ENCODE assay signal across 9 mouse cellular contexts in the genomic region with DNA sequence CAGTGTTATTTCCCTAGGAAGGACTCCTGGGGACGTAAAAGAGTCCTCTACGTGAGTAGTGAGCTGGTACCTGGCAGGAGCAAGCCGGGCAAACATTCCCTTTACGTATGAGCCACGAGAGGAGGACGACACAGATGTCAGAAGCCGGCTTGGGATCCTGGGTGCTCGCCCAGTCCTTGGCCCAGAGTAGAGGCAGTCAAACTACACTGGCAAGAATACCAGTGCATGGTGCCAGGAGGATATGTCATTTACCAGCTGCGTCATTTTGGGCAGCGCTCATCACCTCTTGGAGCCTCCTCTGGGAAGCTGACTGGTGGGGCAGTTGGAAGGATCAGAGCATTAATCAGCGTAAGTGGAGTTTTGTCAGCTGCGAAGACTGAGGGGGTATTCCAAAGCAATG.
DNase-seq lines count a peak whose midpoint lies in the region; ATAC-seq and TF ChIP-seq lines count a peak whose summit lies in the region.
"Had no signal": no experiment of that assay in that cellular context is flagged by ENCODE, and none has a peak within 500 bp of the region (broad histone marks: within the 10 kb centered on the region; RNA-seq: fewer than 3 reads in every experiment).

No protein-coding gene starts in this region.

- H3K4me3 ChIP-seq in hindbrain, embryonic 16.5 days (ENCODE audit: low read length) = no peak overlapping the region
- no peak overlapping the region for H3K4me3 ChIP-seq in hindbrain, embryonic 12.5 days
- no peak overlapping the region for H3K4me3 ChIP-seq in lung, adult 2 months (replicated peaks; ENCODE audit: extremely low read depth, low read depth, low read length)
- no peak overlapping the region for H3K4me3 ChIP-seq in neural tube, embryonic 15.5 days (replicated peaks)
- H3K4me3 ChIP-seq: lung, embryonic 15.5 days had no signal

- ATAC-seq in hindbrain, embryonic 16.5 days = peak; percentile 63; the same call in 1 of the 2 replicates
- ATAC-seq in hindbrain, embryonic 12.5 days (ENCODE audit: low FRiP score) = no peak
- no peak for ATAC-seq in neural tube, embryonic 15.5 days (ENCODE audit: low FRiP score)

- no peak for TF ChIP-seq CTCF in lung, adult 2 months (IDR thresholded peaks at IDR 0.05; ENCODE audit: insufficient read depth, low read length)

- H3K4me1 ChIP-seq in hindbrain, embryonic 16.5 days (ENCODE audit: control insufficient read depth, insufficient read depth, low read depth, low read length) = no peaks in the 10 kb centered on the region
- no peaks in the 10 kb centered on the region for H3K4me1 ChIP-seq in hindbrain, embryonic 12.5 days
- no peaks in the 10 kb centered on the region for H3K4me1 ChIP-seq in lung, adult 2 months (ENCODE audit: control insufficient read depth, insufficient read depth, low read length)
- H3K4me1 ChIP-seq in neural tube, embryonic 15.5 days = no peaks in the 10 kb centered on the region
- H3K4me1 ChIP-seq: lung, embryonic 15.5 days had no signal

- DNase-seq in brain, adult 2 months (ENCODE audit: low read depth, low spot score) = peak; percentile 50
- peak; percentile 66 for DNase-seq in gastrocnemius, postnatal 10 days
- DNase-seq in lung, adult 2 months = peak; percentile 4
- no peak for DNase-seq in embryo, embryonic 11 days
- DNase-seq in thymus, postnatal 10 days (ENCODE audit: low spot score in 2 of 2) = no peak

- H3K27ac ChIP-seq in hindbrain, embryonic 16.5 days (ENCODE audit: low read depth, low read length) = no peak overlapping the region
- no peak overlapping the region for H3K27ac ChIP-seq in hindbrain, embryonic 12.5 days
- no peak overlapping the region for H3K27ac ChIP-seq in neural tube, embryonic 15.5 days (replicated peaks)
- H3K27ac ChIP-seq: lung, embryonic 15.5 days had no signal

- no peaks in the 10 kb centered on the region for H3K9me3 ChIP-seq in hindbrain, embryonic 16.5 days (ENCODE audit: control insufficient read depth, low read length)
- H3K9me3 ChIP-seq in hindbrain, embryonic 12.5 days (replicated peaks) = no peaks in the 10 kb centered on the region
- no peaks in the 10 kb centered on the region for H3K9me3 ChIP-seq in neural tube, embryonic 15.5 days (replicated peaks)
- H3K9me3 ChIP-seq: lung, embryonic 15.5 days had no signal

- no peak overlapping the region for H3K9ac ChIP-seq in hindbrain, embryonic 16.5 days (ENCODE audit: low read depth, low read length)
- H3K9ac ChIP-seq in hindbrain, embryonic 12.5 days = no peak overlapping the region
- H3K9ac ChIP-seq in neural tube, embryonic 15.5 days (replicated peaks) = no peak overlapping the region
- H3K9ac ChIP-seq: lung, embryonic 15.5 days had no signal

- TF ChIP-seq POLR2A in lung, adult 2 months (IDR thresholded peaks at IDR 0.05; ENCODE audit: borderline replicate concordance, extremely low read depth, low read depth, low read length) = no peak

- no peak overlapping the region for H3K4me2 ChIP-seq in hindbrain, embryonic 16.5 days (ENCODE audit: low read length)
- no peak overlapping the region for H3K4me2 ChIP-seq in hindbrain, embryonic 12.5 days (replicated peaks)
- H3K4me2 ChIP-seq in neural tube, embryonic 15.5 days = no peak overlapping the region
- H3K4me2 ChIP-seq: lung, embryonic 15.5 days had no signal

- H3K27me3 ChIP-seq in hindbrain, embryonic 16.5 days (replicated peaks; ENCODE audit: control insufficient read depth, insufficient read depth, low read length) = no peaks in the 10 kb centered on the region
- no peaks in the 10 kb centered on the region for H3K27me3 ChIP-seq in hindbrain, embryonic 12.5 days
- H3K27me3 ChIP-seq in neural tube, embryonic 15.5 days (replicated peaks) = no peaks in the 10 kb centered on the region
- H3K27me3 ChIP-seq: lung, embryonic 15.5 days had no signal

- 70% methylated on average over 12 of the region's 12 CpGs for WGBS in hindbrain, embryonic 16.5 days
- whole genome bisulfite sequencing in hindbrain, embryonic 12.5 days = 94% methylated on average over 12 of the region's 12 CpGs
- WGBS in lung, adult 2 months = 72% methylated on average over 12 of the region's 12 CpGs
- WGBS in neural tube, embryonic 15.5 days = 84% methylated on average over 12 of the region's 12 CpGs

- H3K36me3 ChIP-seq in hindbrain, embryonic 16.5 days (ENCODE audit: control insufficient read depth, insufficient read depth, low read length) = no peaks in the 10 kb centered on the region
- no peaks in the 10 kb centered on the region for H3K36me3 ChIP-seq in hindbrain, embryonic 12.5 days
- no peaks in the 10 kb centered on the region for H3K36me3 ChIP-seq in neural tube, embryonic 15.5 days
- H3K36me3 ChIP-seq: lung, embryonic 15.5 days had no signal

Comparison
In these comparisons a context has a peak if more than half of its experiments do, and no peak if none do; other contexts are left out.
1. DNase-seq: peak in brain, adult 2 months (single experiment), gastrocnemius, postnatal 10 days (single experiment) and lung, adult 2 months (single experiment); none in embryo, embryonic 11 days (single experiment) and thymus, postnatal 10 days (0 of 2).